Comparison of ENCODE assay signal across 23 mouse cellular contexts in the genomic region with DNA sequence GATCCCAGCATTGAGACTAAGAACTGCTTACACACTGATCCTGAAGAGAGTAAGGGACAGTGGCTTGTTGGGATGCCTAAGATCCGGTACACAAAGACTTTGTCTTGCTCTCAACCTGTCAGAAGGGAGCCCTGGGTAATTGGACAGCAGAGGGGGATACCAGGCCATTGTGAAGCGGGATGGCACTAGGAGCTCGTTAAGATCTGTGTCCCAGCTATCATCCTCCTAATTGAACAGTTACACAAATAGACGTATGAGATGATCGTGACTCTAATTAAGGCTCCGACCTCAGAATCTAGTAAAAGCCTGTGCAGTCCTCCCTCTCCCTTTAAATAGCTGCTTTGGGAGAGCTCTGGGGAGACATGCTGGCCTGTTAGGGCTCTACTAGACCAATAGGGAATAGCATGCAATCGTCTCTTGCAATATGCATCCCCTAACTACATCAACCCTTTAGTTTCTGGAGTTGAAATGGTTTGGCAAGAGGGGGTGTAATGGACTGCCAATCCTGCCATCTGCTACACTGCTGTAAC.
A peak's percentile ranks its signal among the peaks of the same experiment; 100 is the strongest.
DNase-seq lines count a peak whose midpoint lies in the region; ATAC-seq and TF ChIP-seq lines count a peak whose summit lies in the region.
"Had no signal": no experiment of that assay in that cellular context is flagged by ENCODE, and none has a peak within 500 bp of the region (broad histone marks: within the 10 kb centered on the region; RNA-seq: fewer than 3 reads in every experiment).

No protein-coding gene starts in this region.

- 22% methylated on average over 7 of the region's 7 CpGs for WGBS in forebrain, embryonic 13.5 days
- 43% methylated on average over 7 of the region's 7 CpGs for WGBS in forebrain, embryonic 11.5 days
- WGBS in heart, embryonic 11.5 days (ENCODE audit: insufficient replicate concordance), result 86% methylated on average over 7 of the region's 7 CpGs

- no peaks in the 10 kb centered on the region for H3K9me3 ChIP-seq in forebrain, embryonic 13.5 days (replicated peaks)
- H3K9me3 ChIP-seq in forebrain, embryonic 11.5 days (ENCODE audit: control insufficient read depth, low read length), result no peaks in the 10 kb centered on the region
- no peaks in the 10 kb centered on the region for H3K9me3 ChIP-seq in heart, embryonic 11.5 days (replicated peaks; ENCODE audit: control insufficient read depth, low read length)
- H3K9me3 ChIP-seq: embryonic facial prominence, embryonic 13.5 days; embryonic facial prominence, embryonic 15.5 days; forebrain, embryonic 12.5 days had no signal

- ATAC-seq in forebrain, embryonic 13.5 days, result peak; percentile 36; the same call in 1 of the 2 replicates
- no peak for ATAC-seq in forebrain, embryonic 11.5 days (replicated peaks; ENCODE audit: low FRiP score)
- ATAC-seq in heart, embryonic 11.5 days (replicated peaks; ENCODE audit: insufficient number of reproducible peaks, low FRiP score, low TSS enrichment), result no peak
- no peak for ATAC-seq in frontal cortex, adult (ENCODE audit: low TSS enrichment)
- ATAC-seq: activated CD4-positive, CD25-positive, alpha-beta regulatory T cell, adult 4 months; forebrain, embryonic 16.5 days; Patski had no signal

- H3K27me3 ChIP-seq in forebrain, embryonic 13.5 days, result no peaks in the 10 kb centered on the region
- H3K27me3 ChIP-seq in forebrain, embryonic 11.5 days (ENCODE audit: control insufficient read depth, insufficient read depth, low read length), result no peaks in the 10 kb centered on the region
- no peaks in the 10 kb centered on the region for H3K27me3 ChIP-seq in heart, embryonic 11.5 days (ENCODE audit: control insufficient read depth, insufficient read depth, low read length)
- H3K27me3 ChIP-seq: embryonic facial prominence, embryonic 13.5 days; embryonic facial prominence, embryonic 15.5 days; forebrain, embryonic 12.5 days had no signal

- H3K4me2 ChIP-seq in forebrain, embryonic 13.5 days, result no peak overlapping the region
- no peak overlapping the region for H3K4me2 ChIP-seq in forebrain, embryonic 11.5 days (ENCODE audit: low read depth, low read length, severe bottlenecking)
- no peak overlapping the region for H3K4me2 ChIP-seq in heart, embryonic 11.5 days
- H3K4me2 ChIP-seq: embryonic facial prominence, embryonic 13.5 days; embryonic facial prominence, embryonic 15.5 days; forebrain, embryonic 12.5 days had no signal

- no peak for TF ChIP-seq CTCF in brain, embryonic 14.5 days (IDR thresholded peaks at IDR 0.05; ENCODE audit: borderline replicate concordance, extremely low read depth, insufficient read depth, insufficient read length)

- DNase-seq in forebrain, embryonic 11.5 days (ENCODE audit: low spot score), result no peak
- DNase-seq in heart, adult 11 months, result peak; percentile 60
- peak; percentile 70 for DNase-seq in brain, embryonic 14.5 days (ENCODE audit: low read depth)
- peak; percentile 84 for DNase-seq in retina, postnatal 1 day
- DNase-seq in ovary, postnatal 36 days (ENCODE audit: low spot score), result no peak
- DNase-seq: adrenal gland, adult 8-10 months; adrenal gland, postnatal 14 days; adrenal gland, postnatal 36 days; cerebellum, adult 11 months; cerebellum, adult 18-20 months; cerebellum, adult 8-10 months; cerebellum, postnatal 36 days; embryo, embryonic 11 days had no signal

- no peak overlapping the region; the same call in 1 of the 2 replicates for H3K27ac ChIP-seq in forebrain, embryonic 13.5 days
- H3K27ac ChIP-seq in forebrain, embryonic 11.5 days (ENCODE audit: low read depth, low read length), result no peak overlapping the region
- H3K27ac ChIP-seq in heart, embryonic 11.5 days (ENCODE audit: low read depth, low read length), result no peak overlapping the region
- H3K27ac ChIP-seq: embryonic facial prominence, embryonic 13.5 days; embryonic facial prominence, embryonic 15.5 days; forebrain, embryonic 12.5 days had no signal

- H3K4me3 ChIP-seq in forebrain, embryonic 13.5 days, result no peak overlapping the region
- H3K4me3 ChIP-seq in forebrain, embryonic 11.5 days (ENCODE audit: low read depth, low read length), result no peak overlapping the region
- no peak overlapping the region for H3K4me3 ChIP-seq in heart, embryonic 11.5 days (ENCODE audit: low read depth, low read length)
- H3K4me3 ChIP-seq: embryonic facial prominence, embryonic 13.5 days; embryonic facial prominence, embryonic 15.5 days; erythroblast, embryonic 14.5 days; forebrain, embryonic 12.5 days had no signal

- peaks cover 3% of the 10 kb centered on the region; the same call in 1 of the 2 replicates for H3K4me1 ChIP-seq in forebrain, embryonic 13.5 days
- H3K4me1 ChIP-seq in forebrain, embryonic 11.5 days (replicated peaks; ENCODE audit: control insufficient read depth, insufficient read depth, low read length), result no peaks in the 10 kb centered on the region
- no peaks in the 10 kb centered on the region for H3K4me1 ChIP-seq in heart, embryonic 11.5 days (ENCODE audit: control insufficient read depth, insufficient read depth, low read length)
- H3K4me1 ChIP-seq: embryonic facial prominence, embryonic 13.5 days; embryonic facial prominence, embryonic 15.5 days; forebrain, embryonic 12.5 days had no signal

- TF ChIP-seq POLR2A in brain, embryonic 14.5 days (IDR thresholded peaks at IDR 0.05; ENCODE audit: borderline replicate concordance, extremely low read depth, insufficient read depth, insufficient read length, poor library complexity, severe bottlenecking), result no peak

- H3K36me3 ChIP-seq in forebrain, embryonic 13.5 days (ENCODE audit: poor library complexity, severe bottlenecking), result no peaks in the 10 kb centered on the region
- no peaks in the 10 kb centered on the region for H3K36me3 ChIP-seq in forebrain, embryonic 11.5 days (ENCODE audit: control insufficient read depth, insufficient read depth, low read length)
- no peaks in the 10 kb centered on the region for H3K36me3 ChIP-seq in heart, embryonic 11.5 days (ENCODE audit: control insufficient read depth, insufficient read depth, low read length)
- H3K36me3 ChIP-seq: embryonic facial prominence, embryonic 13.5 days; embryonic facial prominence, embryonic 15.5 days; forebrain, embryonic 12.5 days had no signal

- no peak overlapping the region for H3K9ac ChIP-seq in forebrain, embryonic 13.5 days
- no peak overlapping the region for H3K9ac ChIP-seq in forebrain, embryonic 11.5 days (ENCODE audit: low read length)
- H3K9ac ChIP-seq in heart, embryonic 11.5 days (ENCODE audit: low read depth, low read length), result no peak overlapping the region
- H3K9ac ChIP-seq: embryonic facial prominence, embryonic 13.5 days; embryonic facial prominence, embryonic 15.5 days; forebrain, embryonic 12.5 days had no signal

Comparison
In these comparisons a context has a peak if more than half of its experiments do, and no peak if none do; other contexts are left out.
1. DNase-seq: peak in heart, adult 11 months (single experiment), brain, embryonic 14.5 days (single experiment) and retina, postnatal 1 day (single experiment); none in forebrain, embryonic 11.5 days (single experiment) and ovary, postnatal 36 days (single experiment).